Mouse (Mus musculus): ENCODE data around the gene Homer1.

The Homer1 gene

GRCm38 (mm10) chr13:93299316-93299715 is at the start of gene Homer1:
TSS of gene Homer1 (plus strand) at chr13:93299635.
- no peak for DNase-seq (ENCODE audit: low read depth, low spot score)

- DNase-seq (ENCODE audit: low read depth, low spot score), result no peak
Observed at GRCm38 (mm10) chr13:93251732-93252131, 47.7 kb upstream of the Homer1 start.

GRCm38 (mm10) chr13:93252175-93252574 is 47.3 kb upstream of the Homer1 start:
- DNase-seq (ENCODE audit: low read depth, low spot score), result no peak

GRCm38 (mm10) chr13:93252941-93253340 is 46.5 kb upstream of the Homer1 start:
- no peak for DNase-seq (ENCODE audit: low read depth, low spot score)

- DNase-seq (ENCODE audit: low read depth, low spot score), result no peak
Observed at GRCm38 (mm10) chr13:93267151-93267550, 32.3 kb upstream of the Homer1 start.

- DNase-seq (ENCODE audit: low read depth, low spot score), result no peak
Observed at GRCm38 (mm10) chr13:93300581-93300980, 1.1 kb downstream of the Homer1 start.

GRCm38 (mm10) chr13:93301060-93301459 is 1.6 kb downstream of the Homer1 start:
- DNase-seq (ENCODE audit: low read depth, low spot score), result no peak

GRCm38 (mm10) chr13:93302846-93303562 is 3.6 kb downstream of the Homer1 start:
- DNase-seq (ENCODE audit: low read depth, low spot score), result no peak

GRCm38 (mm10) chr13:93303563-93304250 is 4.3 kb downstream of the Homer1 start:
- peak; percentile 97 for DNase-seq (ENCODE audit: low read depth, low spot score)

GRCm38 (mm10) chr13:93304251-93305001 is 5.0 kb downstream of the Homer1 start:
- peak; percentile 43 for DNase-seq (ENCODE audit: low read depth, low spot score)

GRCm38 (mm10) chr13:93305149-93305548 is 5.7 kb downstream of the Homer1 start:
- DNase-seq (ENCODE audit: low read depth, low spot score), result no peak

- DNase-seq (ENCODE audit: low read depth, low spot score), result no peak
Observed at GRCm38 (mm10) chr13:93305636-93306035, 6.2 kb downstream of the Homer1 start.

GRCm38 (mm10) chr13:93306545-93306944 is 7.1 kb downstream of the Homer1 start:
- DNase-seq (ENCODE audit: low read depth, low spot score), result no peak

GRCm38 (mm10) chr13:93307700-93308099 is 8.3 kb downstream of the Homer1 start:
- no peak for DNase-seq (ENCODE audit: low read depth, low spot score)

GRCm38 (mm10) chr13:93309295-93309694 is 9.9 kb downstream of the Homer1 start:
- no peak for DNase-seq (ENCODE audit: low read depth, low spot score)

GRCm38 (mm10) chr13:93312518-93312917 is 13.1 kb downstream of the Homer1 start:
- no peak for DNase-seq (ENCODE audit: low read depth, low spot score)

- no peak for DNase-seq (ENCODE audit: low read depth, low spot score)
Observed at GRCm38 (mm10) chr13:93314322-93314721, 14.9 kb downstream of the Homer1 start.

GRCm38 (mm10) chr13:93320089-93320488 is 20.7 kb downstream of the Homer1 start:
- no peak for DNase-seq (ENCODE audit: low read depth, low spot score)

- no peak for DNase-seq (ENCODE audit: low read depth, low spot score)
Observed at GRCm38 (mm10) chr13:93326326-93326725, 26.9 kb downstream of the Homer1 start.

GRCm38 (mm10) chr13:93331721-93332120 is 32.3 kb downstream of the Homer1 start:
- DNase-seq (ENCODE audit: low read depth, low spot score), result no peak

- DNase-seq (ENCODE audit: low read depth, low spot score), result no peak
Observed at GRCm38 (mm10) chr13:93332491-93332890, 33.1 kb downstream of the Homer1 start.

GRCm38 (mm10) chr13:93335337-93335736 is 35.9 kb downstream of the Homer1 start:
- DNase-seq (ENCODE audit: low read depth, low spot score), result no peak

All from ES-CJ7 (cell line).